ENCODE assay signal across 13 mouse cellular contexts in genomic region chr10:25283397-25283796, GRCm38 (mm10).
"Had no signal": no experiment of that assay in that cellular context is flagged by ENCODE, and none has a peak within 500 bp of the region (broad histone marks: within the 10 kb centered on the region; RNA-seq: fewer than 3 reads in every experiment).

No protein-coding gene starts in this region.

- H3K9me3 ChIP-seq: limb, embryonic 15.5 days; liver, embryonic 12.5 days; midbrain, embryonic 10.5 days; neural tube, embryonic 15.5 days had no signal

- H3K9ac ChIP-seq: limb, embryonic 15.5 days; liver, embryonic 12.5 days; neural tube, embryonic 15.5 days had no signal

- H3K27me3 ChIP-seq: limb, embryonic 15.5 days; liver, embryonic 12.5 days; neural tube, embryonic 15.5 days had no signal

- H3K4me2 ChIP-seq: limb, embryonic 15.5 days; liver, embryonic 12.5 days; neural tube, embryonic 15.5 days had no signal

- ATAC-seq: liver, embryonic 12.5 days had no signal

- DNase-seq: kidney, adult 11 months; kidney, adult 9 months; layer of hippocampus, adult 9-11 months; layer of hippocampus, postnatal 36 days; midbrain, embryonic 14.5 days; right cerebral cortex, adult 18-20 months; right cerebral cortex, postnatal 25 days; thymus, postnatal 36 days had no signal

- H3K4me3 ChIP-seq: limb, embryonic 15.5 days; liver, embryonic 12.5 days; midbrain, embryonic 10.5 days; myocyte; neural tube, embryonic 15.5 days had no signal

- H3K4me1 ChIP-seq: neural tube, embryonic 15.5 days had no signal

- H3K27ac ChIP-seq: limb, embryonic 15.5 days; liver, embryonic 12.5 days; midbrain, embryonic 10.5 days; neural tube, embryonic 15.5 days had no signal

- H3K36me3 ChIP-seq: limb, embryonic 15.5 days; midbrain, embryonic 10.5 days; neural tube, embryonic 15.5 days had no signal
